Mouse (Mus musculus): Measurements from ENCODE around the gene Cped1.

- no peak for TF ChIP-seq CTCF (IDR thresholded peaks at IDR 0.05; ENCODE audit: low read depth)
- TF ChIP-seq EP300 (IDR thresholded peaks at IDR 0.05; ENCODE audit: low read depth), result no peak
Measured at GRCm38 (mm10) chr6:21981114-21981513, 4.6 kb upstream of the Cped1 start.
